Mouse (Mus musculus): ENCODE measurements around the gene Rngtt.
"Not testable (repeated sequence)": the region's sequence is repeated elsewhere in the genome, so short reads cannot be mapped to it uniquely, and the experiment has no call there.

Gene Rngtt

DNA sequence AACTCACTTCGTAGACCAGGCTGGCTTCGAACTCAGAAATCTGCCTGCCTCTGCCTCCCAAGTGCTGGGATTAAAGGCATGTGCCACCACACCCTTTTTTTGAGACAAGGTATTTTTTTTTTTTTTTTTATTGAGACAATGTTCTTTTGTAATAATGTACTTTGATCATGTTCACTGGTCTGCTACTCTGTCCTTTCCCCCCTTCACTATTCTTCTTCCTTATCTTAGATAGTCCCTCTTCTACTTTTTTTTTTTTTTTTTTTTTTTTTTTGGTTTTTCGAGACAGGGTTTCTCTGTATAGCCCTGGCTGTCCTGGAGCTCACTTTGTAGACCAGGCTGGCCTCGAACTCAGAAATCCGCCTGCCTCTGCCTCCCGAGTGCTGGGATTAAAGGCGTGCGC is 4.0 kb downstream of the Rngtt start:
- not testable (repeated sequence) for DNase-seq

DNA sequence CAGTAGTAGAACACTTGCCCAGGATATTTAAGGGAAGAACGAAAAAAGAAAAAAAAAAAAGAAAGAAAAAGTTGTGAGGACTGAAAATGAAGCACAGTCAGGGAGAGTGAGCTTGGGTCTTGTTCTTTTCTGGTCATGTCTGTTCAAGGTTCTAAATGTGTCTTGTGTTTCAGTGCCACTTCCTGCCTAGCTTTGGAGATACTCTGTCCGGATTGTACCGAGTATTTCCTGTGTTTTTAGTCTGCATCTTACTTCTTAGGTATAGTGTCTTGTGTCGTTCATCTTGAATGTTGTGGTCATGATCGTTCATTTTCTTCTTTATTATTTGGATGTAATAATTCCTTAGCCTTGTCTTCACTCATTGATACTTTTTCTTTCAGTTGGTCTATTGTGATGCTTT is 5.7 kb downstream of the Rngtt start:
- DNase-seq = no peak

DNA sequence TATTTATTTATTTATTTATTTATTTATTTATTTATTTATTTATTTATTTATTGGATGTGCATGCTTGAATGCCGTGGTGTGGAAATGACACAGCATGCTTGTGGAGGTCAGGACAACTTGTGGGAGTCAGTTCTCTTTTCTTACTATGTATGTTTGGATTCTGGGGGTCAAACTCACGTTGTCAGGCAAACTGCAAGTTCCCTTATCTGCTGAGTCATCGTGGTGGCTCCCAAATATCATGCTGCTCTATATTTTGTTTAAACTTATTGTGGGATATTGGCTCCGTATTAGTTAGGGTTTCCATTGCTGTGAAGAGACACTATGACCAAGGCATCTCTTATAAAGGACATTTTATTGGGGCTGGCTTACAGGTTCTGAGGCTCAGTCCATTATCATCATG is 21.0 kb downstream of the Rngtt start:
- no peak for DNase-seq

DNA sequence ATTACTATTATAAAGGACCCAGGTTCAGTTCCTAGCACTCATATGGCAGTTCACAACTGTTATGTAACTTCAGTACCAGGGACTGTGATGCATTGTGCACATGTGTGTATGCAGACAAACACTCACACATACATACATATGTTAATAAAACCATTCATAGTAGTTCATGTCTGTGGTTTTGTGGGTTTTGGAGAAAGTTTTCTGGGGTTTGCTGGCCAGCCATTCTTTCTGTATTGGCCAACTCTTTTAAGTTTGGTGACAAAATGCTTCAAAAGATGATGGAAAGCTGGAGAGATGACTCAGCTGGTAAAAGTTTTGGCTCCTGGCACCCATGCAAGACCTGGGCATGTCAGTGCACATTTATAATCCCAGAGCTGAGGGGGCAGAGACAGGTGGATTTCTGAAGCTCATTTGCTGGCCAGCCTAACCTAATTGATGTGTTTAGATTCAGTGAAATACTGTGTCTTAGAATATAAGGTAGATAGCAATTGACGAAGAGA is 22.9 kb downstream of the Rngtt start:
- no peak for DNase-seq

DNA sequence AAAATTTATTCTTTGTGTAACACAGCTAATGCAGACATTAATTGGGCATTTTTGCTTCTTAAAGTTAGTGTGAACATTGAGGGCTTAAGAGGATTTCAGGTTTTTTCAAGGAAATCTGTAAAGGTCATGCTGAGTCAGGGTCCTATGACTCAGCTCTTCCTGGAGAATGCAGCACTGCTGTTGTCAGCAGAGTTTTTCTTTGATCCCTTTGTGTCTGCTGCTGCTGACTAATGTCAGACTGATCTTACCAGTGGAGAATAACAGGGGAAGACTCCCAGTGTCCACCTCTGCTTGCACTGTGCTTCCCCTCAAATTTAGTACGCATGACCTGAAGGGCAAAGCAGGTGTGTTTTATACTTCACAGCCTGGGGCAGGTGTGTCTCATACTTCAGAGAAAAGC is 27.9 kb downstream of the Rngtt start:
- DNase-seq = no peak

GRCm38 (mm10) chr4:33342877-33343731 is 33.0 kb downstream of the Rngtt start:
- no peak for DNase-seq

DNA sequence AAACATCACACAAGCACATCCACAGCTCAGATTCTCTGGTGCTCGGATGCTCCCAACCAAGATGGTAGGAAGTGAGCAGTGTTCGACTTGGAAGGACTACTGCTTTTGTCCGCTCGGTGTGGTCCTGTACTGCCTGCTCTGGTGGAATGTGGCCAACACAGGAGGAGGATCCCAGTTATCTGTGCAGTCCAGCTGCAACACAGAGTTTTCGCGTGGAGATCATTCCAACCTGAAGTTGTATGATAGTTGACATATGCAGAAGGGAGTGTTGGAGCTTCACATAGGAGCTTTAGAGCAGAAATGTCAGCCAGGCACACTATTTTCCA is 33.6 kb downstream of the Rngtt start:
- no peak for DNase-seq

DNA sequence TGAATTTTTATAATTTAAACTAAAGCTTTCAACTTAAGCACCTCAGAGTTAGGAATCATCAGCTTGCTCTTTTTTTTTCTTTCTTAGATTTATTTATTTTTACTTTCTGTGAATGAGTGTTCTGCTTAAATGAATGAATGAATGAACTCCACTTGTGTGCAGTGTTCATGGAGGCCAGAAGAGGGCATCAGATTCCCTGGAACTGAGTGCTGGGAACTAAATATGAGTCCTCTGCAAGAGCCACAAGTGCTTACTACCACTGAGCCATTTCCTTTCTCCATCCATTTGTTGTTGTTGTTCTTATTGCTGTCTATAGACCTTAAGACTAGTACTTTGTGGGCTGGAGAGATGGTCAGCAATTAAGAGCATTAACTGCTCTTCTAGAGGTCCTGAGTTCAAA is 53.3 kb downstream of the Rngtt start:
- DNase-seq = no peak

GRCm38 (mm10) chr4:33374916-33375315 is 64.8 kb downstream of the Rngtt start:
- DNase-seq = no peak

DNA sequence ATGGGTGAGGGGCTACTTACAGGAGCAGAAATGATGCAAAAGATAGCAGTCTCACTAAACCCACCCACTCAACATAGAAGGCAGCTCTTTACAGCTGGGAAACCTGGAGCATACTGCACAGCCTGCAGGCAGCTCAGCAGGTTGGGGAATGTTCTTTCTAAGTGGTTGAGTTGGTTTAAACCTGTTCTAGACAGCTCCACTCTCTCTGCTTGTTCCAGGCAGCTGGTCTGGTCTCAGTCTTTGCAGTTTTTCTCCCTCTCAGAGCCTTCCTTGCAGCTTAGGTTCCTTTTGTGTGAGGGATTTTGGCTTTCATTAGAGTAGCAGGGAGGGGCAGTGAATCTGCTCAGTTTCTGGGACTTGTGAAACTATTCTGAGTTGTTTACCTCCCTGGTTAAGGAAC is 67.5 kb downstream of the Rngtt start:
- DNase-seq = no peak

GRCm38 (mm10) chr4:33378894-33379293 is 68.8 kb downstream of the Rngtt start:
- no peak for DNase-seq

GRCm38 (mm10) chr4:33388899-33389298 is 78.8 kb downstream of the Rngtt start:
- DNase-seq = no peak

DNA sequence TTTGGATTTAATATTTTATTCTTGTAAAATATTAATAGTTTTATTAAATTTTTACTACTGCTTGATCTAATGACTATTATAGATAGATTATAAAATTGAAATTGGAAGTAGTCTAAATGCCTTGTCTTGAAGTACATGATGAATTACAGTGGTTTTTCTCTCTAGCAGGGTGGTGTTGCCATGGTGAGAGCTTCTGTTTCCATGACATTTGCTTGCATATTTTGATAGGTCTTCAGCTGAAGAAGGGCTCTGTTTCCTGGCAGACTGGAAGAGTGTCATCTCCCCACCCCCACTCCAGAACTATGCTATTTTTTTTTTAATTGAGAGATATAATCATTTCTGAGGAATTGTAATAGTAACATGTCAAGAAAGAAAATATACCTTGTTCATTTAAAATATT is 80.5 kb downstream of the Rngtt start:
- peak; percentile 10 for DNase-seq

GRCm38 (mm10) chr4:33393437-33393836 is 83.3 kb downstream of the Rngtt start:
- no peak for DNase-seq

DNA sequence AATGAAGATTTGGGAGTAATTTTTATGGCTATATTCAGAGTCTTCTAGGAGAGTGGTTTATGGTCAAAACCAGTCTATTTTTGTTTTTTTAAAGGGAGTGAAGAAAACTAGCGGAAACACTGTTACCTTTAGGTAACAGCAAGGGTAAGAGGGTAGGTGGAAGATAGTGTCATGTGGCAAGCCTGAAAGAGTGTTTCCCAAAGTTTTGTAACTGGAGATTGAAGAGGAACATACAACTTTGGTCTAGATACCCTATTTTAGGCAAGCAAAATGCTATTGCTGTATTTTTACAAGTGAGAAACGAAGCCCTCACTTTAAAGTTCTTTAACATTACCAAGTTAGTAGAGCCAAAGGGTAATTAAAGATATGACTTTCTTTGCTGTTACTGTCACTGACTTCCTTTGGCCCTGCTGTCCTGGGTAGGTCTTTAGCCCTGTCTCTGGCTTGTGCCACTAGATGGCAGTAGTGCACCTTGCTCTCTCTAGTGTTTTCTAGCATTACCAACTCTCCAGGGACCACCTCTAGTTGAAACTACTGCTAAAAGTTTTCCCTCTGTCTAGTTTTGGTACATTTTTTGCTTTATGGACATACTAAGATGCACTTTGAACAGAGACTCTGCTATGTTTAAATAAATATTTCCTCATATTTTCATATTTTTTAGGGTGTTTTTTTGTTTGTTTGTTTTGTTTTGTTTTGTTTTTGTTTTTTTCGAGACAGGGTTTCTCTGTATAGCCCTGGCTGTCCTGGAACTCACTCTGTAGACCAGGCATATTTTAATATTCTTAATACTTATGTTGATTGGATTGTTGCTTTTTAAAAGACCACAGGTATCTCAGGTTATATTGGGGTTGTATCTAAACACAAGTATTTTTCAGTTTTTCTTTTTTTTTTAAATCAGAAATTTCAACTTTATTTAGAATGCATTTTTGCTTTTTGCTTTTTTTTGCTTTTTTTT is 86.4 kb downstream of the Rngtt start:
- peak; percentile 88 for DNase-seq

DNA sequence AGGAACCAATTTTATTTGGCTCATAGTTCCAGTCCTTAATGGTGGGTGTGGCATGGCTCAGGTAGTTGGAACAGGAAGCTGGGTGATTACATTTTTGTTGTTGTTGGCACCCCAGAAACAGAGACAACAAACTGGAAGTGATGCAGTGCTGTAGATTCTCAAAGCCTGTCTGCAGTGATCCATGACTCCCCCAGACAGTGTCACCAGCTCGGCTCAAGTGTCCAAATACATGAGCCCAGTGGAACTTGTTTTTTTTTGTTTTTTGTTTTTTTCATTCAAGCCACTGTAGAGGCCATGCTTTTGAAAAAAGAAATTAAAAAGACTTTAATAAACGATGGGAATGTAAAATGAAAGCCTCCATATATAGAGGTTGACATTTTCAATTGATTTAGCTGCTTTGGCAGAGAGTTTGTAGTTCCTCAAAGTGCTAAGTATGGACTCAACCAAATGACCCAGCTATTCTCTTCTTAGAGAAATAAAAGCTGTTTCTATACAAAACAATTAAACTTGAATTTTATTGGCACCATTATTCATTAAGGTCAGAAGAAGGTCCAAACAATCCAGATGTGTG is 95.7 kb downstream of the Rngtt start:
- no peak for DNase-seq

DNA sequence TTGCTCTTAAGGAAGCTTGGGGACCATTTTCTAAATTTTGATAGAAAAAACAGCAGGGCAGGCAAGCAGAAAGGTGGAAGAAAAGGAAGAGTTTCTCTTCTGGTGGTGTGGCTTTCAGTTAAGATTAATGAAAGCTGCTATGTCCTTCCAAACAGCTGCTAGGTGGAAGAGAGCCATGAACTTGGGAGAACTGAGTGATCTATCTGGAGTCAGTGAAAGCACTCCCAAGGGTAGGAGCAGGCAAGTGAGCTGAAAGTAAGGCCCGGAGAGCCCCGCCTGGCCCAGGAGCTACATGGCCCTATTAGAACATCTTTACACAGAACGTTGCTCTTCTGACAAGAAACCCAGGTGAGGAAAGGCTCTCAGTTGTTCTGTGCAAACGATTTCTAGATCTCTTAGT is 103.7 kb downstream of the Rngtt start:
- no peak for DNase-seq

DNA sequence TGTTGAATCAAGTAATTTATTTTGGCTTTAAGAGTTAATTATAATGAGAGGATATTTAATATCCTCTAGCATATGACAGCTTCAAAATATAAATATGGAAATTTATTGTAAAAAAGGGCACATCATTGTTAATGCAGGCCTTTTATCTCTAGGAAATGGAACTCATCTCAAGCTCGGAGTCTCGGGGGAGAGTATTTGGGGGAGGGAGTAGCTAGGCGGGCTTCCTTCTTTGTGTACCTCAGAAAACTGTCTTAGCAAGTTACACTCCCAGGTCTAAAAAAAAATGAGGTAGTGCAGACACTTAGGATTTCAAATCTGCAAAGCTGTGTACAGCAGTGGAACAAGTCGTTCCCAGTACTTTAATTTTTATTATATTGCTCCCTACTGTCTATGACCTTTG is 104.7 kb downstream of the Rngtt start:
- DNase-seq = no peak

GRCm38 (mm10) chr4:33417391-33417790 is 107.3 kb downstream of the Rngtt start:
- no peak for DNase-seq

DNA sequence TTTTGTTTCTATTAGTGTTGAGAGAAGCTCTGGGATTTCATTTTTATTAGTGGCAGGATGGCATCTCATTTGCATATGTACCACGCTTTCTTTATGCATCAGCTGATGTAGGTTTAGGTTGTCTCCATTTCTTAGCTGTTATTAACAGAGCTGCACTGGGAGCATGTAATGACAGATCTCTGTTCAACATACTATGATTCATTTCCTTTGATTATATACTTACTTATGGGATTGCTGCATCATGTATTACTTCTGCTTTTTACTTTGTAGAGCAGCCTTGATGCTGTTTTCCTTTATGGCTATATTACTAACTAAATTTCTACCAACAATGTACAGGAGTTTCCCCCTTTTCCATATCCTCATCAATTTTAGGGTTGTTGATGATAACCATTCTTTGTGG is 109.5 kb downstream of the Rngtt start:
- no peak for DNase-seq

DNA sequence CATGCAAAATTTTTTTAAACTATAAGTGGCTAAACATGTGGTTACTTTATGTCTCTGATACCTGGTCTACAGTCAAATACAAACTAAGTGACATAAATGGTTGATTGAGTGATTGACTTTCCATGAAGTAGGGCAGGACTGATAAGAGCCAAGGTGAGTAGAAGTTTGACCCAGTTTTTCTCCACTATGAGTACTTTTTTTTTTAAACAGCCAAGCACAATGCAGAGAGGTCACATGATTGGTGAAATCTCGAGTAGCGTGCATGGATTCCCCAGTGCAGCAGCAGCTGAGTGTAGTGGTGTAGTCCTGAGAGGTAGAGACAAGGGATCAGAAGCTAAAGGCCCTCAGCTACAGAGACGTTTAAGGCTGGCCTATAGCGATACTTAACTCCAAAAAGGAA is 118.7 kb downstream of the Rngtt start:
- DNase-seq = no peak

GRCm38 (mm10) chr4:33441864-33442263 is 131.8 kb downstream of the Rngtt start:
- DNase-seq = no peak

GRCm38 (mm10) chr4:33446265-33446664 is 136.2 kb downstream of the Rngtt start:
- no peak for DNase-seq

DNA sequence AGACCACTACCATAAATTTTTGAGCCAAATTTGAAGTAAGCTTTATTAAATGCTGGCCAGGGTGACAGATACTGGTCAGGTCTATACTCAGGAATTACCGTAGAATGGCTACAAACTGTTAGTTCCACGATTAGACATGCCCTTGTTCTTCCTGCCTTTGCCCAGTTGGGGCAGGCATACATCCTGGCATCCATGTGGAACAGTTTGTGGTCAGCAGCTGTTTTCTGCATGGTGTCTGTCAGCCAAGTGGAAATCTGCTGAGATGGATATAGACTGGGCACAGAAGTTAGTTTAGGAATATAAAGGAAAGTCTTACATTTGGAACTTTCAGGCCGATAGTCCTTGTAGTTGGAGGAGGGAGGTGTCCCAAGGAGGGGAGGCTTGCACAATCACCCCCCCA is 136.8 kb downstream of the Rngtt start:
- no peak for DNase-seq
